Mouse (Mus musculus) bone marrow macrophage, adult 2 months (primary cell): Measurements from ENCODE around the gene Rnh1. TPM values are rescaled to one million over a fixed set of nuclear protein-coding genes. Genes with fewer than 3 reads are reported as not detected.

Experiments
- H3K27ac ChIP-seq: 2 replicates; pipeline ENCODE4 v1.5.1; 2012; ENCODE audit warnings: low read depth, low read length; ENCODE audit not compliant: insufficient read depth
- H3K4me1 ChIP-seq: 2 replicates; pipeline ENCODE4 v1.6.1; 2012; ENCODE audit warnings: low read length; ENCODE audit not compliant: control insufficient read depth, insufficient read depth
- H3K4me3 ChIP-seq: 2 replicates; pipeline ENCODE4 v1.5.1; 2012; ENCODE audit warnings: mild to moderate bottlenecking, low read length, moderate library complexity; ENCODE audit not compliant: insufficient read depth
- CTCF ChIP-seq: IDR thresholded peaks from 2 replicates; pipeline ENCODE4 v1.5.1; 2012; ENCODE audit warnings: low read depth, mild to moderate bottlenecking, low read length, moderate library complexity
- POLR2A ChIP-seq: IDR thresholded peaks from 2 replicates; pipeline ENCODE4 v1.6.1; 2012; ENCODE audit warnings: mild to moderate bottlenecking, low read depth, low read length, borderline replicate concordance
- polyA plus RNA-seq: library from polyadenylated mRNA; stranded (reverse); fragments of >200 nt; gene quantifications from 2 replicates; pipeline ENCODE4 v1.2.4, GENCODE M21; 2012; ENCODE audit not compliant: missing spikeins, insufficient read depth, insufficient read length

The Rnh1 gene
- polyA plus RNA-seq, 1 experiment = 141 TPM

- Histone ChIP-seq H3K4me3 (peak overlapping the region; percentile 76), H3K4me1 (peaks cover 16% of the 10 kb centered on the region), H3K27ac (no peak overlapping the region)
- TF ChIP-seq POLR2A (no peak), CTCF (no peak)
These were observed 43.5 kb upstream of the Rnh1 start for GRCm38 (mm10) chr7:141215880-141216733.

- Histone ChIP-seq H3K4me1 (peaks cover 14% of the 10 kb centered on the region), H3K27ac (no peak within 1 kb of the TSS), H3K4me3 (peak within 1 kb of the TSS; percentile 76)
- TF ChIP-seq CTCF (no peak), POLR2A (no peak)
These were observed 42.6 kb upstream of the Rnh1 start, which contains the start of gene Rassf7 for GRCm38 (mm10) chr7:141215101-141215879. Rassf7 (plus strand) TSS chr7:141215860.

DNA sequence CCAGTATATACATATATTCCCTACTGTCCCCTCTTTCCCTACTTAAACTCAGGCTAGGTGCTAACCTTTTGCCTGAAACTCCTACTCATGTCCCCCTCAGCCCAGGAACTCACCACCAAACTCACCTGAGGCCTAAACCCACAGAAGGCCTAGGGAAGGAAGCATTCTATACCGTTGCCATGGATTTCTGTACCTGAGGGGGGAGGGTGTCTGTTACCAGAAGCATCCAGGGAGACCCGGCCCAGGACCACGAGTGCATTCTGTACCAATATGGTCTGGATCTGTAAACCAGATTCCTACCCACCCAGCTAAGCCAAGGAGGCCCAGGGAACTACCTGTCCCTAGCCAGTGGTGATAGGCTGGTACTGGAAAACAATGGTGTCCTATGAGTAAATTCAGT is 41.7 kb upstream of the Rnh1 start:
- Histone ChIP-seq H3K4me1 (peaks cover 8% of the 10 kb centered on the region), H3K27ac (no peak overlapping the region)

GRCm38 (mm10) chr7:141213605-141214235 is 41.1 kb upstream of the Rnh1 start, which contains the start of gene Lmntd2:
Lmntd2 (minus strand) TSS chr7:141214080.
- Histone ChIP-seq H3K27ac (no peak within 1 kb of the TSS), H3K4me3 (no peak within 1 kb of the TSS), H3K4me1 (peaks cover 3% of the 10 kb centered on the region)
- TF ChIP-seq CTCF = no peak
- TF ChIP-seq POLR2A = no peak

More for the DNA sequence above, 41.7 kb upstream of the Rnh1 start:
- no peak overlapping the region for H3K4me3 ChIP-seq
- TF ChIP-seq CTCF = no peak
- TF ChIP-seq POLR2A = no peak

DNA sequence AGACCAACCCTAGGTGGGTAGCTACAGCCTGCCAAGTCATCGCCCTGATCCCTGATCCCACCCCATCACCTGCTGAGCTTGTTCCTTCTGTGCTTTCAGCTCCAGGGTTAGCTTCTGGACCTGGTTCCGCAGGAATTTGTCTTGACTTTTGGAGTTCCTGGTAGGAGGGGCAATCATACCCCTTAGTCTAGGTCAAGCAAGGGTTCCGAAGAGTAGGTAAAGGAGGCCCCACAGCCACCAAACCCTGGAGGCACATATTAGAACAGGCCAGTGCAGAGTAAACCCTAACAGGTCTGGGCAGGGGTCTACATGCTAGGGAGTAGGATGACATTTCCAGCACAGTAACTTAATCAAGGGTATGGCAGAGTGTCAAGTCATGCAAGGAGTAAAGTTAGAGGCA is 40.5 kb upstream of the Rnh1 start:
- Histone ChIP-seq H3K4me1 (0 out of 2 replicates have a peak, but pooled peaks cover 2% of the 10 kb centered on the region), H3K4me3 (no peak overlapping the region), H3K27ac (no peak overlapping the region)
- TF ChIP-seq POLR2A (no peak), CTCF (no peak)

DNA sequence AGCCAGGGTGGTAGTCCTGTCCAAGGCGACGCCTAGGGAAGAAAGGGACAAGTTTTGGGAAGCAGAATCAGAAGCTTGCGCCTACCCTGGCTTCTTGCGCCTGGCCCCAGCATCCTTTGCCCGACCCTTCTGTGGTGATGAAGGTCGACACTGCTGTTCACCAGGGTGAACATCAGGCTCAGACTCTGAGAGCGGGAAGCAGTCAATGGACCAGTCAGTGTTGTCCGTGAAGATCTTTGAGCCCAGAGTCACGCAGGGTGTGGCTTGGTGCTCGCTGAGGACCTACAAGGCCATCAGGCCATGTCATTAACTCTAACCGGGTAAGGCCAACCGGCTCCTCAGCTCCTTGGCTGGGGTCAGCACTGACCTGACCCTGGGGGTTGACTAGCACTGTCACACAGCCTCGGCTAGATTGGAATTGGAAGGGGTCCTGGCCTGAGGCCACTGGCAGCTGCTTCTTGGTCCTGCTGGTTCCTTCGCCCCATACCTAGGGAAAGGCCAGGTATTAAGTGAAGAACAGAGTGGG is 38.0 kb upstream of the Rnh1 start:
- no peak overlapping the region for H3K27ac ChIP-seq
- no peak for TF ChIP-seq CTCF
- no peak for TF ChIP-seq POLR2A
- no peak overlapping the region for H3K4me3 ChIP-seq
- no peaks in the 10 kb centered on the region for H3K4me1 ChIP-seq

DNA sequence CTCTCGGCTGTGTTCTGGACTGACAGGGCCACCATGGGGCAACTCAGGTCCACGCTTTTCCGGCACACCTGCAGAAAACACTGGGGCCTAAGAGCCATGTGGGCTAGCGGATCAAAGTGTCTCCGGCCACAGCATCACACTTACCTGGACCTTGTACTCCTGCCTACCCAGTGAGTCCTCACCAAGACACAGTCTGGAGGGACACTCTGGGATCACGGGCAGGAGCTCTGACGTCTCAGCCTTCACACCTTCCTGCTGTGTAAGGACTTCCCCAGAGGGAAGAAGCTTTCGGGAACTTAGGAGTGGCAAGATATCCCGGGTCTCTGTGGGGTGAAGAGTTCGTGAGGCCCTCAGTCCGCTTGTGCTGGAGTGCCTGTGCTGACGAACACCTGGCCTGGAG is 37.5 kb upstream of the Rnh1 start:
- Histone ChIP-seq H3K27ac (no peak overlapping the region), H3K4me3 (no peak overlapping the region), H3K4me1 (no peaks in the 10 kb centered on the region)
- TF ChIP-seq POLR2A (no peak), CTCF (no peak)

GRCm38 (mm10) chr7:141209526-141209925 is 36.9 kb upstream of the Rnh1 start:
- TF ChIP-seq CTCF (no peak), POLR2A (no peak)
- Histone ChIP-seq H3K27ac (no peak overlapping the region), H3K4me1 (peaks cover 2% of the 10 kb centered on the region; the same call in 1 of the 2 replicates), H3K4me3 (no peak overlapping the region)

DNA sequence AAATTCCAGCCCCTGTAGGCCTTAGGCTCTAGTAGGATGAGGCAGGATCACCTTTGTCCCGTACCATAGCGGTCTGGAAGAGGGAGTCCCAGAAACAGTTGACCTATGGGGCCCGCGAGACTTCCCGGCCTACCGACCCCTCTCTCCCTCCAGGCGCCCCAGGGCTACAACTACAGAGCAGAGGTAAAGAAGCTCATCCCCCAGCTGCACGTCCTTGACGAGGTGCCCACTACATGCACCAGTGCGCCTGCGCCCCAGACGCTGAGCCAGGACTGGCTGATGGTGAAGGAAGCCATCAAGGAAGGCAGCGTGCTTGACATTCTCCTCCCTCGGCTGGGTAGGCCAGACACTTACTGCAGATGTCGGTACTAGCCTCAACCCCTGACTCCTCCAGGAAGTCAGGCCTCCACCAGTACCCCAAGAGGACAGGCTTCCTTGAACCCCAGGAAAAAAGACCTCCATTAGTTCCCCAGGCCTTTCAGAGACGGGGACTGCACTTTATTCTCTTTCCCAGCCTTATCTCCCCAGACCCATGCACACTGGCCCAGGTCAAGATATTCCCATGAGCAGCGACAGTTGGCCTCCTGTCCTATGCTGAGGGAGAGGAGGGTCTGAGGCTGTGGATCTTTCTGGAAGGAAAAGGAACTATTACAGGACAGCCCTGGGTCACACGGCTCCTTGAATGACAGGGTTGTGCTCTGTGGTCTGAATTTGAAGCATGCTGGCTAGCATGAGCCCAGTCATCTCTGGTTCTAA is 33.7 kb upstream of the Rnh1 start:
- H3K27ac ChIP-seq = no peak overlapping the region
- H3K4me3 ChIP-seq = no peak overlapping the region
- TF ChIP-seq POLR2A (no peak), CTCF (no peak)
- peaks cover 5% of the 10 kb centered on the region; the same call in 1 of the 2 replicates for H3K4me1 ChIP-seq
